Mouse (Mus musculus) adrenal gland, adult 10 weeks (tissue): Measurements from ENCODE around the gene P2ry13. TPM values are rescaled to one million over a fixed set of nuclear protein-coding genes. Genes with fewer than 3 reads are reported as not detected.

Experiments used
- polyA plus RNA-seq: library from polyadenylated mRNA; stranded (reverse); fragments of 350-450 nt; fragmentation: Illumina TruSeq; extraction: RNeasy Lipid Tissue Mini Kit (QIAGEN cat#74804); gene quantifications from one replicate; pipeline ENCODE4 v1.2.3, GENCODE M21; 2014; ENCODE audit warnings: low read depth, low replicate concordance

The P2ry13 gene
- 3.3 TPM for polyA plus RNA-seq

GRCm38 (mm10) chr3:59210727-59211126, at the start of gene P2ry13:
TSS of gene P2ry13 (minus strand) at chr3:59210882.

GRCm38 (mm10) chr3:59194938-59195337, 15.7 kb downstream of the P2ry13 start, which contains the start of gene Gpr87:
TSS of gene Gpr87 (minus strand) at chr3:59195104.

Other genes starting within 250 kb of the P2ry13 start
- 8.0 TPM for gene Med12l, start 205.1 kb downstream of the P2ry13 start, polyA plus RNA-seq
- 1.1 TPM for gene Gpr171, start 109.1 kb downstream of the P2ry13 start, polyA plus RNA-seq
- 28.9 TPM for gene P2ry14, start 57.3 kb downstream of the P2ry13 start, polyA plus RNA-seq
- not detected for gene Gpr87, start 15.8 kb downstream of the P2ry13 start, polyA plus RNA-seq
- 7.3 TPM for gene P2ry12, start 52.0 kb upstream of the P2ry13 start, polyA plus RNA-seq
- gene Igsf10, start 133.5 kb upstream of the P2ry13 start, polyA plus RNA-seq = 2.0 TPM